Mouse (Mus musculus) cortical plate, adult 2 months (tissue): ENCODE measurements around the gene Dock7.

Experiments used
- CTCF ChIP-seq: fragments of 200-500 bp; IDR thresholded peaks from 2 replicates; pipeline ENCODE4 v1.5.1; 2011; ENCODE audit warnings: mild to moderate bottlenecking, control low read depth, low read length; ENCODE audit not compliant: insufficient read depth; ENCODE audit errors: extremely low read depth
- POLR2A ChIP-seq: fragments of 200-500 bp; IDR thresholded peaks from 2 replicates; pipeline ENCODE4 v1.6.1; 2011; ENCODE audit warnings: mild to moderate bottlenecking, low read length, control low read depth; ENCODE audit not compliant: insufficient read depth; ENCODE audit errors: extremely low read depth

- no peak for TF ChIP-seq POLR2A
- no peak for TF ChIP-seq CTCF
Observed at GRCm38 (mm10) chr4:99102846-99103245, 17.9 kb downstream of the Dock7 start.
